Mouse (Mus musculus) thymus, adult 2 months (tissue): ENCODE measurements around the gene Cdc25a.

ENCODE experiments used
- CTCF ChIP-seq: fragments of 200-500 bp; IDR thresholded peaks from 2 replicates; pipeline ENCODE4 v1.5.1; 2012; ENCODE audit warnings: mild to moderate bottlenecking, control low read depth, low read length, moderate library complexity, borderline replicate concordance; ENCODE audit not compliant: control insufficient read depth, poor library complexity, insufficient read depth; ENCODE audit errors: extremely low read depth
- POLR2A ChIP-seq: fragments of 200-500 bp; IDR thresholded peaks from 2 replicates; pipeline ENCODE4 v1.6.1; 2012; ENCODE audit warnings: mild to moderate bottlenecking, low read length, control low read depth, moderate library complexity; ENCODE audit not compliant: control insufficient read depth, poor library complexity, insufficient read depth; ENCODE audit errors: extremely low read depth

GRCm38 (mm10) chr9:109911779-109912178, 36.4 kb downstream of the Cdc25a start:
- TF ChIP-seq CTCF (no peak), POLR2A (no peak)
